Mouse (Mus musculus): Measurements from ENCODE around the gene Map2. TPM values are rescaled to one million over a fixed set of nuclear protein-coding genes. Genes with fewer than 3 reads are reported as not detected.

Gene Map2
- polyA plus RNA-seq, 1 experiment = 3.5 TPM

DNA sequence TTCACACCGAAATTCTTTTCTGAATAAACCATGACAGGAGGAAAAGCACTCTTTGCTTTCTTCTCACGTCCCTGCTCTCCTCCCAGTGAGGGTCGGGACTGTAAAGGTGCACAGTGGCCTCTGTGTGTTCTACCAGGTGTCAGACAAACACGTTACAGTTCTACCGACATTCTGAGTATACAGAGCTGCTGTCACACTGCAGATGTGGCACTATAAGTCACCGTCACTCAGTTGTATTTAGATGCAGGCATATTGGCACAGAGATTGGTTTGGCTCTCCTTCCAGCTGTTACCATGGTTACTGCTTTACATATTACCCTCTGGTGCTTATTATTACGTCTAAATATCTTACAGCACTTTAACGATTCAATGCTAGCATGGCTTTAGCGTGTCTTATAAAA lies 188.2 kb downstream of the Map2 start:
- TF ChIP-seq CTCF (IDR thresholded peaks at IDR 0.05; ENCODE audit: control insufficient read depth, insufficient read depth, low read length) (no peak), POLR2A (IDR thresholded peaks at IDR 0.05; ENCODE audit: borderline replicate concordance, control insufficient read depth, low read depth, low read length) (no peak)
- Histone ChIP-seq H3K4me3 (replicated peaks; ENCODE audit: control insufficient read depth, low read depth, low read length) (no peak overlapping the region), H3K27ac (ENCODE audit: control insufficient read depth, insufficient read depth, low read depth, low read length, poor library complexity) (no peak overlapping the region), H3K4me1 (ENCODE audit: control insufficient read depth, insufficient read depth, low read length) (no peaks in the 10 kb centered on the region)
- WGBS = 78% methylated on average over 9 of the region's 9 CpGs

DNA sequence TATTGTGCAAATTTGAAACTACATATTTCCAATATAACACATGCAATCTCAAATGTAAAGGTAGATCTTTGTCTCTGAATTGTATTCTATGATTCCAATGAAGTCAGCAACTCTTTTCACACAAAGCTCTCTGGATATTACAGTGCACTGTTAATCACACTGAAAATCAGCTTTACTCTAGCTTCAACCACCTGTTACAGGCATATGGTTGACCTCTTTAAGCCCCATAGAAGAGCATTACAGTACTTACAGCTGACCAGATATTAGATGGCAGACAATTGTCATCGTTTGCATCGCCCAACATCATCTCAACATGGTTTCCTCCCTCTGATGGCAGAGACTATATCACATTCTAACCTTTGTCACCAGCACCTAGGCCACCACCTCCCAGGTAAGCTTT lies 189.3 kb downstream of the Map2 start:
- Histone ChIP-seq H3K4me3 (replicated peaks; ENCODE audit: control insufficient read depth, low read depth, low read length) (no peak overlapping the region), H3K4me1 (ENCODE audit: control insufficient read depth, insufficient read depth, low read length) (no peaks in the 10 kb centered on the region), H3K27ac (ENCODE audit: control insufficient read depth, insufficient read depth, low read depth, low read length, poor library complexity) (no peak overlapping the region)
- 67% methylated on average over 2 of the region's 2 CpGs for WGBS
- TF ChIP-seq CTCF (IDR thresholded peaks at IDR 0.05; ENCODE audit: control insufficient read depth, insufficient read depth, low read length) (no peak), POLR2A (IDR thresholded peaks at IDR 0.05; ENCODE audit: borderline replicate concordance, control insufficient read depth, low read depth, low read length) (no peak)

- no peak for TF ChIP-seq POLR2A (IDR thresholded peaks at IDR 0.05; ENCODE audit: borderline replicate concordance, control insufficient read depth, low read depth, low read length)
- TF ChIP-seq CTCF (IDR thresholded peaks at IDR 0.05; ENCODE audit: control insufficient read depth, insufficient read depth, low read length) = no peak
- Histone ChIP-seq H3K4me1 (ENCODE audit: control insufficient read depth, insufficient read depth, low read length) (no peaks in the 10 kb centered on the region), H3K4me3 (replicated peaks; ENCODE audit: control insufficient read depth, low read depth, low read length) (no peak overlapping the region), H3K27ac (ENCODE audit: control insufficient read depth, insufficient read depth, low read depth, low read length, poor library complexity) (no peak overlapping the region)
- WGBS = 48% methylated on average over 4 of the region's 4 CpGs
Observed at GRCm38 (mm10) chr1:66365600-66365999, 190.5 kb downstream of the Map2 start.

GRCm38 (mm10) chr1:66369486-66369885 lies 194.4 kb downstream of the Map2 start:
- TF ChIP-seq POLR2A (IDR thresholded peaks at IDR 0.05; ENCODE audit: borderline replicate concordance, control insufficient read depth, low read depth, low read length) = no peak
- no peak for TF ChIP-seq CTCF (IDR thresholded peaks at IDR 0.05; ENCODE audit: control insufficient read depth, insufficient read depth, low read length)
- Histone ChIP-seq H3K4me3 (replicated peaks; ENCODE audit: control insufficient read depth, low read depth, low read length) (no peak overlapping the region), H3K4me1 (ENCODE audit: control insufficient read depth, insufficient read depth, low read length) (no peaks in the 10 kb centered on the region), H3K27ac (ENCODE audit: control insufficient read depth, insufficient read depth, low read depth, low read length, poor library complexity) (no peak overlapping the region)
- 88% methylated on average over 7 of the region's 7 CpGs for WGBS

GRCm38 (mm10) chr1:66371371-66371770 lies 196.3 kb downstream of the Map2 start:
- H3K27ac ChIP-seq (ENCODE audit: control insufficient read depth, insufficient read depth, low read depth, low read length, poor library complexity) = no peak overlapping the region
- WGBS = 70% methylated on average over 2 of the region's 2 CpGs
- H3K4me1 ChIP-seq (ENCODE audit: control insufficient read depth, insufficient read depth, low read length) = no peaks in the 10 kb centered on the region
- TF ChIP-seq POLR2A (IDR thresholded peaks at IDR 0.05; ENCODE audit: borderline replicate concordance, control insufficient read depth, low read depth, low read length) = no peak
- TF ChIP-seq CTCF (IDR thresholded peaks at IDR 0.05; ENCODE audit: control insufficient read depth, insufficient read depth, low read length) = no peak
- no peak overlapping the region for H3K4me3 ChIP-seq (replicated peaks; ENCODE audit: control insufficient read depth, low read depth, low read length)

DNA sequence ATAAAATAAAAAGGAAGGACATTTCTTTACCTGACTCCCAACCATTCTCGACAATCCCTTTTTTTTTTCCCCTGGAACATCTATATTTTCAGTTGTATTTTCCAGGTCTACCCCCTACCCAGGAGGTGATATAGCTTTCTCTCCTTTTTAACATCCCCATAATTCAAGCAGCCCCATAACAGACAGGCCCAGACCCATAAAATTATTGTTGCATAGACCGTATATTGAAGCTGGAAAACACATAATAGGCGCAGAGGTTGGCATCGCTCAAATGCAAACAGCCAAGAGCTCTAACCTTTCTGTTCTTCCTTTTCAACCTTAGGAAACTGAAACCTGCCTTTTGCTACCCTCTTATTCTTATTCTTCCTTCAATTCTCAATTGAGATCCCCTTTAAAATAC lies 211.2 kb downstream of the Map2 start:
- no peak overlapping the region for H3K27ac ChIP-seq (ENCODE audit: control insufficient read depth, insufficient read depth, low read depth, low read length, poor library complexity)
- TF ChIP-seq POLR2A (IDR thresholded peaks at IDR 0.05; ENCODE audit: borderline replicate concordance, control insufficient read depth, low read depth, low read length) (no peak), CTCF (IDR thresholded peaks at IDR 0.05; ENCODE audit: control insufficient read depth, insufficient read depth, low read length) (no peak)
- H3K4me1 ChIP-seq (ENCODE audit: control insufficient read depth, insufficient read depth, low read length) = no peaks in the 10 kb centered on the region
- H3K4me3 ChIP-seq (replicated peaks; ENCODE audit: control insufficient read depth, low read depth, low read length) = no peak overlapping the region
- WGBS = 88% methylated on average over 4 of the region's 4 CpGs

DNA sequence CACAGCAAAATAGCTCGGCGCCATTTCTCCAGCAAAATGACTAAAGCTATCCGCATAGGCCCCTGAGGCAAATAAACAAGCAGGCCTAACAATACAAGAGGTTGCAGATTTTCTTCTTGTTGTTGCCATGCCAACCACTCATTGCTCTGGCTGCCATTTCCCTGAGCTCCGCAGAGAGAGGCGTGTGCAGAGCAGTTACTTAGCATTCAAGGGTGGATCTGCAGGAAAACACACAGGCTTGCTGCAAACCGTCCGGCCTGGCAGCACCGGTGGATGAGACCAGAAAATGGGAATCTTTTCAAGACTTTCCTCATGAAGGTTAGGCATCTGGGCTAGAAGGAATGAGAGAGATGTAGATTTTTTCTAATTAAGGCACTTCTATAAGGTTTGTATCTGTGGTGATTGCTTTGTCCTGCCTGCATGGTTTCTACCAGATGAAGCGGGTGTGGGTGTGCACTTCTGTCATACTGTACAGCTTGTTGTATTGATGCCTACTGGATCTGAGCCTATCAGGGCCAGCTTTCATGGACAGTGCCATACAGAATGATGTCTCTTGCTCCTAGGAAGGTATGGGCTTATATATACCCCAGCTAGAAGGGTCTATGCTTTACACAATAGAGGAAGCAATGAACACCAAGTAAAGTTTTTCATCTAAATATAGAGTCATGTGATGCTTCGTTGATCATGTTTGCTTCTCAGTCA lies 211.8 kb downstream of the Map2 start:
- 79% methylated on average over 10 of the region's 10 CpGs for WGBS
- no peak overlapping the region for H3K4me3 ChIP-seq (replicated peaks; ENCODE audit: control insufficient read depth, low read depth, low read length)
- no peak for TF ChIP-seq POLR2A (IDR thresholded peaks at IDR 0.05; ENCODE audit: borderline replicate concordance, control insufficient read depth, low read depth, low read length)
- TF ChIP-seq CTCF (IDR thresholded peaks at IDR 0.05; ENCODE audit: control insufficient read depth, insufficient read depth, low read length) = no peak
- H3K27ac ChIP-seq (ENCODE audit: control insufficient read depth, insufficient read depth, low read depth, low read length, poor library complexity) = no peak overlapping the region
- no peaks in the 10 kb centered on the region for H3K4me1 ChIP-seq (ENCODE audit: control insufficient read depth, insufficient read depth, low read length)

DNA sequence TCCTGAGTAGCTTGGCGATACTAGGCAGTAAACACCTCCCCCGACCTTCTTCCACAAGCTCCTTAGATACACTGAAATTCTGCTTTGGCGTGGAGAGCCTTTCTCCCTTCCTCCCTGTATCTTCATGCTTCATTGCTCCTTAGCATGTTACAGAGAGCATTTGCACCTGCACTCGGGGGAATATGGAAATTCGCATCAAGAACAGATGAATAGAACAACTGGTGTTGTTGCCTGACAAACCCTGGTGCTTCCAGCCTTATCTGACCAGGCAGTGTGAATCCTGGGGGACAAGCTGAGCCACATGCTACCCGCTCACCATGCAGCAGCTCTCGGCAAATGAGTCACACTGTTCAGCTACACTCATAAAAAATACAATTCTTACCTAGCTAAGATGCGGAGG lies 213.5 kb downstream of the Map2 start:
- H3K27ac ChIP-seq (ENCODE audit: control insufficient read depth, insufficient read depth, low read depth, low read length, poor library complexity) = no peak overlapping the region
- H3K4me1 ChIP-seq (ENCODE audit: control insufficient read depth, insufficient read depth, low read length) = no peaks in the 10 kb centered on the region
- 74% methylated on average over 8 of the region's 8 CpGs for WGBS
- no peak overlapping the region for H3K4me3 ChIP-seq (replicated peaks; ENCODE audit: control insufficient read depth, low read depth, low read length)
- TF ChIP-seq CTCF (IDR thresholded peaks at IDR 0.05; ENCODE audit: control insufficient read depth, insufficient read depth, low read length) = no peak
